Mouse (Mus musculus): ENCODE results near the gene Lbhd1.

GRCm38 (mm10) chr19:8888511-8889385 is 5.2 kb downstream of the Lbhd1 start, which contains the start of the genes 1810009A15Rik and Gm49416:
- TF ChIP-seq POLR2A (IDR thresholded peaks at IDR 0.05; ENCODE audit: low read depth, low read length) (peak; percentile 92), CTCF (IDR thresholded peaks at IDR 0.05; ENCODE audit: extremely low read depth, insufficient read length, insufficient replicate concordance, low read depth, low read length) (no peak)

Data from small intestine, adult 2 months (tissue).